Mouse (Mus musculus): Measurements from ENCODE around the gene AI464131.

The AI464131 gene

DNA sequence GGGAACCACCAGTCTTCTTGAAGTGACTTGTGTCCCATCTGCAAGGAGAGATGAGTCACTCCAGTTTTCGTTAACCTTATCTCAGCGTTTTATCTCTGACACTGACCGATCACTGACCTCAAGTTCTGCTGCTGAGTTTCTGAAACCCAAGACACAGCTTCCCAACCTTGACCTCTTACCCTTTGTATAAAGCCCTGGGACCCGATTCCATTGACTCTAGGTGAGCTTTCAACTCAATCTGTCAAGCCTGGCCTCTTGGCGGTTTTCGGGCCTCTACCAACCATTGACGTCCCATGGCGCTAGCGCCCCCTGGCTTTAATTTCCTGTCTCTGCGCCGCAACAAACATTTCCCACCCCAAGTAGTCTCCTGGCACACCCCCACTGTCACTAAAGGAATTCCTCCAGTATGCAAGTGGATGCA is 2.3 kb upstream of the AI464131 start:
- in situ Hi-C loops (cut with MboI) = no loop called here

GRCm38 (mm10) chr4:41504325-41504724 is 1.4 kb upstream of the AI464131 start:
- in situ Hi-C loops (cut with MboI) = no loop called here

GRCm38 (mm10) chr4:41502171-41502940 is 520 bp downstream of the AI464131 start:
- in situ Hi-C loops (cut with MboI) = no loop called here

DNA sequence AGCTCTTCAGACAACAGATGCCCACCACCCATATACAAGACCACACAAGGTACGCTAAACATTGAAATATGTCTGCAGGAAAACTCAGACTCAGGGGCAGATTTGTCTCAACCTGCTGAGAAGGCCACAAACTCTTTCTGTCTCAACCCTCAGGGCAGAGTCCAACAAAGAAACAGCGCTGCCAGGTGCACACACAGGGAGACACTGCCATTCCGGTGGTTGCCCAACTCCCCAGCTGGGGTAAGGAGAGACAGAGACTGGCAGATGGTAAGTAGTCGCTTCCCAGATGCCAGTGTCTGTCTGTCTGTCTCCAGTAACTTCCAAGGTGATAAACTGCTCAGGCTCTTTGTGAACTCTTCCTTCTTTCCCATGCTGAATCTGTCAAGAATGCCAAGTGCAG is 2.1 kb downstream of the AI464131 start:
- in situ Hi-C loops (cut with MboI) = no loop called here

DNA sequence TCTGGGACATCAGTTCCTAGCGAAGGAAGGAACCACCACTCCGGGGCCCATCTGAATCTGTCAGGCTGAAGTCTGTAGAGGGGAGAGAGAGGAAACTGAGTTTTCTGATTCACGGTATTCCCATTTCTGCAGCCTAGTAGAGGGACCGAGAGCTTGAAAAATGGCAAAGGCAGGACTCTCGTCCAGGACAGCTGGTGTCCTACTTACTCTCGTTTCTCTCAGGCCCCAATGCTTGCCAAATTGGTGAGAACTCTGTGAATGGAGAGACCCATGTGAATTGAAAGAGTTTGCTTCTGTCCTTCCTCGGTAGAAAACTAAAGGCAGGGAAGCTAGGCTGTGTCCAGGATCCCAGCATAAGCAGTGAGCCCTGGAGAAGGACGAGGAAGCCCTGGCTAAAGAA is 3.3 kb downstream of the AI464131 start:
- in situ Hi-C loops (cut with MboI) = no loop called here

- in situ Hi-C loops (cut with MboI) = no loop called here
These were observed 3.9 kb downstream of the AI464131 start for GRCm38 (mm10) chr4:41498921-41499391.

- in situ Hi-C loops (cut with MboI) = no loop called here
These were observed 4.7 kb downstream of the AI464131 start for GRCm38 (mm10) chr4:41497995-41498845.

DNA sequence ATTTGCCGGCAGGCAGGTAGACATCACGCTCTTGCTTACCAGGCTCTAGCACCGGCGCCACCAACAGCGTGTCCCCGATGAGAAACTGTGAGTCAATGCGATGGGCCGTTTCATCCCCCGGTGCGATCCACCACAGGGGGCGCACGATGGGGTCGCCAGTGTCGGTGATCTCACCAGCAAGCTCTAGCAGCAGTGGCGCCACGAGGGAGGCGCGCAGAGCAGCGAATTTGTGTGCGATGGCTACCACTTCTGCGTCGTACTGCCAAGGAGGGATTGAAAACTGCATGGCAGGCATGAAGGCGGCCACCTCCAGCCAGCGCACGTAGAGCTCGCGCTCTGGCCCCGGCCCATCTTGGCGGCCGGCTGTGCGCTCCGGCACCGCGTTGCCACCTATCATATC is 5.3 kb downstream of the AI464131 start:
- in situ Hi-C loops (cut with MboI) = no loop called here

DNA sequence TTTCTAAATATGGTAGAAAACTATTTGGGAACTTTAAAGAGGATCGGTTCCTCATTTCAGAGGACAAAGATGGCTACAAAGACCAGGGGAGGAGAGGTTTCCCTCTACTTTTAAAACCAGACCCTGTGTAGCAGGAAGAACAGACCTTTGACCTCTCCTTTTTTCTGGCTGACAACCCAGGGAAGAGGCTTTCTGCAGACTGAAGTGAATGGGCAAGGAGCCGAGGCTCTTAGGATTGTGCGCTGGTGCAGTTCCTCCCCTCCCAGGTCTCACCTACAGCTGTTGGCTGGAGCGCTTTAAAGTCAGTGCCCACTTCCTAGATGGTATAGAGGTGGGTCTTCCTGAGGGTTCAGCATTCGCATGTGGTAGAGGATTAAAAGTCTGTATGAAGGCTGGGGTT is 5.8 kb downstream of the AI464131 start:
- in situ Hi-C loops (cut with MboI) = no loop called here

- in situ Hi-C loops (cut with MboI) = no loop called here
These were observed 7.0 kb downstream of the AI464131 start for GRCm38 (mm10) chr4:41495850-41496249.

- in situ Hi-C loops (cut with MboI) = no loop called here
These were observed 7.8 kb downstream of the AI464131 start for GRCm38 (mm10) chr4:41495076-41495475.

- in situ Hi-C loops (cut with MboI) = no loop called here
These were observed 8.5 kb downstream of the AI464131 start for GRCm38 (mm10) chr4:41494378-41494777.

GRCm38 (mm10) chr4:41493464-41494116 is 9.3 kb downstream of the AI464131 start:
- in situ Hi-C loops (cut with MboI) = no loop called here

GRCm38 (mm10) chr4:41492951-41493350 is 9.9 kb downstream of the AI464131 start:
- in situ Hi-C loops (cut with MboI) = no loop called here

GRCm38 (mm10) chr4:41481601-41482017 is 21.3 kb downstream of the AI464131 start:
- in situ Hi-C loops (cut with MboI) = no loop called here

- in situ Hi-C loops (cut with MboI) = no loop called here
These were observed 22.6 kb downstream of the AI464131 start for GRCm38 (mm10) chr4:41480254-41480653.

GRCm38 (mm10) chr4:41479456-41479804 is 23.4 kb downstream of the AI464131 start:
- in situ Hi-C loops (cut with MboI) = no loop called here

DNA sequence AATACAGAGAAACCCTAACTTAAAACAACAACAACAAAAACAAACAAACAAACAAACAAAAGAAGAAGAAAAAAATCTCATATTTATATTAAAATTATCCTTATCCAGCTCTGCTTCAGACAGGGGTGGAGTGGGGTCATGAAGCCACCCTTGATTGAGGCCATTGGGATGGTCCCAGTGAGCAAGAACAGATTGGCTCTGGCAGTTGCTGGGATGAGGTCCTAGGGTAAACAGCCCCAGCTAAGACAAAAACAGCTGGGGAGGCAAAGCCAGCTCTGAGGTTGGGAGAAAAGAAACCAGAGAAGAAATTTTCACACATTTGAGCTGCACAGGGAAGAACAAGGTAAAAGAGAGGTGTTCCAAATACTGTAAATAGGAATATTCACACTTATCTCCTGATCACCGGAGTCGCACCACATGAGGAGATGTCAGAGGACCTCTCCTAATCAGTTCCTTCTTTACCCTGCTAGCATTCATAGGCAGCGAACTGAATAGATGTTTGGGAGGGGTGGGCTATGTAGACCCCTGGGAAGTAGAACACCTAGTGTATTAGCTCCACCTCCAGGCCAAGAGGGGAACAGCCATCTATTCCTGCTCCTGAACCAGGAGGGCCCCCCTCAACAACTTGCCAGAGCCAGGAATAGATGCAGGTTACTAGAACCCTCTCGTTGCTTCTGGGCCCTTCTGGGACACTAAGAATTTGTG is 24.0 kb downstream of the AI464131 start:
- in situ Hi-C loops (cut with MboI) = no loop called here

- in situ Hi-C loops (cut with MboI) = no loop called here
These were observed 25.2 kb downstream of the AI464131 start for GRCm38 (mm10) chr4:41477648-41478160.

GRCm38 (mm10) chr4:41471384-41471689 is 31.5 kb downstream of the AI464131 start:
- in situ Hi-C loops (cut with MboI) = no loop called here

DNA sequence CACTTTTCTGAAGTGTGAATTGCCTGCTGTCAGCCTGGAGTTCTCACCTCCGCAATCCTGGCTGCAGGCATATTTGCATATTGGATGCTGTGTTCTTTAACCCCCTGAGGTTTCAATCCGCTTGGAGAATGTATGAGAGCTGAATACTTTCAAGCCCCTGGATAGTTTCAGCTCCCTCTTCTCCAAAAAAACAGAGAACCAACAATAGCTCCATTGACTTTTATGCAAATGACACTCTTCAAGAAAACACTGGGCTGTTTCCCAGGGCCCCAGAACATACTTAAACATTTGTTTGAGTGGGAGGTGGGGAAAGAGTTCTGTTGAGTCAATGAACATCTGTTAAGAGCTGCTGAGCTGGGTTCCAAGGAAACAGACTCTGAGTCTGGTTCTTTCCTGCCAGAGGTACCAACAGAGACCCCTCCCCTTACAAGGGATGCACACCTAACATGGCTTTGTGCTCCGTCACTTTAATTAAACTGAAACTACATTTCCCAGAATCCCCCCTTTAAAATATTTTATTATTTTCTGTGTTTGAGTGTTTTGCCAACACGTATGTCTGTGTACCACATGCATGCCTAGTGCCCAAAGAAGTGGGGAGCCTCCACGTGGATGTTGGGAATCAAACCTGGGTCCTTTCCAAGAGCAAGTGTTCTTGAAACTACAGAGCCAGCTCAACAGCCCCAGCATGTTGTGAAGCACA is 32.0 kb downstream of the AI464131 start:
- in situ Hi-C loops (cut with MboI) = no loop called here
